In the genomic region with DNA sequence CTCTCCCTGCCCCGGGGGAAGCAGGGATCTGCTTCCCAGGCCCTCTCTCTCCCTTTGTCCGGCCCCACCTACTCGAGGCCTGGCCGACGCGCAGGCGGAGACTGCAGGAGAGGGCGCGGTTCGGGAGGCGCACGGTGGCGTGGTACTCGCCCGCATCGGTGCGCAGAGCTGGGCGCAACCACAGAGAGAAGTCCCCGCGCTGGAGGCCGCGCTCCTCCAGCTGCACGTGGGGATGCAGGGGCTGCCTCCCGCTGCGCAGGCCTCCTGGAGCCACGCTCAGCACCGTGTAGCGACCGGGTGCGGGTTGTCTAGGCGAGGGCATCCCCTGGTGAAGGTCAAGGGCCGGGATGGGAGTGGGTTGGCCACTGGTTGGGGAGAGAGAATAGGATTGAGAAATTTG, we compare ENCODE assay signal across 8 mouse cellular contexts. TPM values are rescaled to one million over a fixed set of nuclear protein-coding genes. Genes with fewer than 3 reads are reported as not detected.
DNase-seq lines count a peak whose midpoint lies in the region; ATAC-seq and TF ChIP-seq lines count a peak whose summit lies in the region.

No protein-coding gene starts in this region.

- H3K27ac ChIP-seq in kidney, postnatal 0 days: no peak overlapping the region
- no peak overlapping the region for H3K27ac ChIP-seq in embryonic facial prominence, embryonic 13.5 days
- H3K27ac ChIP-seq in hindbrain, postnatal 0 days: no peak overlapping the region
- H3K27ac ChIP-seq in neural tube, embryonic 13.5 days (replicated peaks): peak overlapping the region; percentile 33; the same call in 1 of the 2 replicates
- H3K27ac ChIP-seq in lung, postnatal 0 days (ENCODE audit: low read length): no peak overlapping the region

- no peak for TF ChIP-seq EP300 in lung, postnatal 0 days (IDR thresholded peaks at IDR 0.05)

- TF ChIP-seq CTCF in kidney, postnatal 0 days (IDR thresholded peaks at IDR 0.05; ENCODE audit: low read depth): no peak
- no peak for TF ChIP-seq CTCF in hindbrain, postnatal 0 days (IDR thresholded peaks at IDR 0.05; ENCODE audit: low read depth)
- no peak for TF ChIP-seq CTCF in lung, postnatal 0 days (IDR thresholded peaks at IDR 0.05)

- H3K4me1 ChIP-seq in kidney, postnatal 0 days (replicated peaks; ENCODE audit: insufficient read depth, low read length): peaks cover 16% of the 10 kb centered on the region
- H3K4me1 ChIP-seq in embryonic facial prominence, embryonic 13.5 days: peaks cover 44% of the 10 kb centered on the region
- H3K4me1 ChIP-seq in hindbrain, postnatal 0 days (ENCODE audit: insufficient read depth, low read length): peaks cover 13% of the 10 kb centered on the region
- H3K4me1 ChIP-seq in neural tube, embryonic 13.5 days (replicated peaks): peaks cover 50% of the 10 kb centered on the region
- peaks cover 5% of the 10 kb centered on the region; the same call in 1 of the 2 replicates for H3K4me1 ChIP-seq in lung, postnatal 0 days (ENCODE audit: insufficient read depth, low read depth, low read length)

- peaks cover 19% of the 10 kb centered on the region for H3K36me3 ChIP-seq in kidney, postnatal 0 days (ENCODE audit: insufficient read depth, low read length)
- peaks cover 27% of the 10 kb centered on the region for H3K36me3 ChIP-seq in embryonic facial prominence, embryonic 13.5 days
- peaks cover 13% of the 10 kb centered on the region for H3K36me3 ChIP-seq in hindbrain, postnatal 0 days (ENCODE audit: insufficient read depth, low read length)
- peaks cover 35% of the 10 kb centered on the region for H3K36me3 ChIP-seq in neural tube, embryonic 13.5 days
- H3K36me3 ChIP-seq in lung, postnatal 0 days (ENCODE audit: insufficient read depth, low read length): peaks cover 9% of the 10 kb centered on the region; the same call in 1 of the 2 replicates

- H3K9me3 ChIP-seq in kidney, postnatal 0 days (replicated peaks; ENCODE audit: low read length): no peaks in the 10 kb centered on the region
- no peaks in the 10 kb centered on the region for H3K9me3 ChIP-seq in embryonic facial prominence, embryonic 13.5 days
- no peaks in the 10 kb centered on the region for H3K9me3 ChIP-seq in hindbrain, postnatal 0 days (ENCODE audit: low read length)
- H3K9me3 ChIP-seq in neural tube, embryonic 13.5 days: no peaks in the 10 kb centered on the region
- H3K9me3 ChIP-seq in lung, postnatal 0 days (ENCODE audit: low read length): no peaks in the 10 kb centered on the region

- ATAC-seq in kidney, postnatal 0 days (replicated peaks; ENCODE audit: low FRiP score, low read depth): 0 out of 2 replicates have a peak, but pooled peaks have one; percentile 15
- ATAC-seq in embryonic facial prominence, embryonic 13.5 days (ENCODE audit: insufficient number of reproducible peaks, insufficient read depth, low FRiP score, low TSS enrichment, low read depth): 0 out of 2 replicates have a peak, but pooled peaks have one; percentile 28
- no peak for ATAC-seq in hindbrain, postnatal 0 days
- ATAC-seq in neural tube, embryonic 13.5 days (ENCODE audit: low read depth): peak; percentile 7; the same call in 1 of the 2 replicates
- ATAC-seq in lung, postnatal 0 days: no peak

- H3K4me2 ChIP-seq in kidney, postnatal 0 days (ENCODE audit: low read length): peak overlapping the region; percentile 37
- H3K4me2 ChIP-seq in embryonic facial prominence, embryonic 13.5 days: peak overlapping the region; percentile 57
- H3K4me2 ChIP-seq in hindbrain, postnatal 0 days (ENCODE audit: low read depth, low read length): peak overlapping the region; percentile 37; the same call in 1 of the 2 replicates
- peak overlapping the region; percentile 48 for H3K4me2 ChIP-seq in neural tube, embryonic 13.5 days
- no peak overlapping the region; the same call in 1 of the 2 replicates for H3K4me2 ChIP-seq in lung, postnatal 0 days (replicated peaks; ENCODE audit: low read depth, low read length)

- H3K4me3 ChIP-seq in kidney, postnatal 0 days (replicated peaks; ENCODE audit: low read depth, low read length): no peak overlapping the region
- H3K4me3 ChIP-seq in embryonic facial prominence, embryonic 13.5 days: peak overlapping the region; percentile 26
- H3K4me3 ChIP-seq in hindbrain, postnatal 0 days (ENCODE audit: low read length): peak overlapping the region; percentile 6; the same call in 1 of the 2 replicates
- 0 out of 2 replicates have a peak overlapping the region, but pooled peaks have one; percentile 5 for H3K4me3 ChIP-seq in neural tube, embryonic 13.5 days
- H3K4me3 ChIP-seq in lung, postnatal 0 days (ENCODE audit: low read depth, low read length): no peak overlapping the region

- H3K9ac ChIP-seq in kidney, postnatal 0 days (ENCODE audit: low read depth, low read length): 0 out of 2 replicates have a peak overlapping the region, but pooled peaks have one; percentile 1
- peak overlapping the region; percentile 66 for H3K9ac ChIP-seq in embryonic facial prominence, embryonic 13.5 days
- H3K9ac ChIP-seq in hindbrain, postnatal 0 days (replicated peaks; ENCODE audit: low read length): peak overlapping the region; percentile 28; the same call in 1 of the 2 replicates
- H3K9ac ChIP-seq in neural tube, embryonic 13.5 days: peak overlapping the region; percentile 67
- no peak overlapping the region for H3K9ac ChIP-seq in lung, postnatal 0 days (replicated peaks; ENCODE audit: low read depth)

- no peak for DNase-seq in kidney, postnatal 0 days (ENCODE audit: low spot score)
- DNase-seq in kidney, postnatal 36 days: no peak
- peak; percentile 32 for DNase-seq in hindbrain, postnatal 0 days (ENCODE audit: low spot score)
- no peak for DNase-seq in gastrocnemius, postnatal 4 days (ENCODE audit: low spot score in 2 of 2)
- no peak for DNase-seq in lung, postnatal 0 days (ENCODE audit: low spot score)
- DNase-seq in frontal cortex, adult 2 months (ENCODE audit: extremely low spot score in 1 of 2, low spot score in 1 of 2): no peak

- 5% methylated on average over 32 of the region's 32 CpGs for WGBS in kidney, postnatal 0 days
- 4% methylated on average over 32 of the region's 32 CpGs for WGBS in embryonic facial prominence, embryonic 13.5 days
- 6% methylated on average over 32 of the region's 32 CpGs for WGBS in hindbrain, postnatal 0 days
- 5% methylated on average over 32 of the region's 32 CpGs for WGBS in neural tube, embryonic 13.5 days
- WGBS in lung, postnatal 0 days: 13% methylated on average over 25 of the region's 32 CpGs

- H3K27me3 ChIP-seq in kidney, postnatal 0 days (ENCODE audit: insufficient read depth, low read length): no peaks in the 10 kb centered on the region
- peaks cover 17% of the 10 kb centered on the region for H3K27me3 ChIP-seq in embryonic facial prominence, embryonic 13.5 days
- H3K27me3 ChIP-seq in hindbrain, postnatal 0 days (ENCODE audit: insufficient read depth, low read length): no peaks in the 10 kb centered on the region
- no peaks in the 10 kb centered on the region for H3K27me3 ChIP-seq in neural tube, embryonic 13.5 days
- no peaks in the 10 kb centered on the region for H3K27me3 ChIP-seq in lung, postnatal 0 days (replicated peaks; ENCODE audit: insufficient read depth, low read length)

RNA-seq across cellular contexts. Expression of a gene that starts 1.5 kb away (rescaled TPM):
- polyA plus RNA-seq in kidney, postnatal 0 days (2015; fragmentation: Nextera tagmentation; extraction: Ambion mirVana): 2.5 and 2.9 TPM in 2 replicates
- polyA plus RNA-seq in embryonic facial prominence, embryonic 13.5 days (2015; fragmentation: Nextera tagmentation; extraction: Ambion mirVana): 2.9 and 3.7 TPM in 2 replicates
- total RNA-seq in hindbrain, postnatal 0 days (2014; rRNA removed): 1.8 and 2.2 TPM in 2 replicates
- polyA plus RNA-seq in hindbrain, postnatal 0 days (2015; fragmentation: Nextera tagmentation; extraction: Ambion mirVana): 3.3 and 3.6 TPM in 2 replicates
- 2.2 and 3.2 TPM in 2 replicates for polyA plus RNA-seq in neural tube, embryonic 13.5 days (2015; fragmentation: Nextera tagmentation; extraction: Ambion mirVana)
- total RNA-seq in gastrocnemius, postnatal 4 days (2021): 1 to 10 TPM; 1.1 to 1.2 TPM
- 2.3 TPM in 2 replicates for polyA plus RNA-seq in lung, postnatal 0 days (2015; fragmentation: Nextera tagmentation; extraction: Ambion mirVana)
- polyA plus RNA-seq in frontal cortex, adult 2 months (2012; rRNA removed): 5.9 and 6.0 TPM in 2 replicates

RNA-seq across cellular contexts. Expression of a gene that starts 9.9 kb away (rescaled TPM):
- 359 and 399 TPM in 2 replicates for polyA plus RNA-seq in kidney, postnatal 0 days (2015; fragmentation: Nextera tagmentation; extraction: Ambion mirVana)
- polyA plus RNA-seq in embryonic facial prominence, embryonic 13.5 days (2015; fragmentation: Nextera tagmentation; extraction: Ambion mirVana): 327 and 349 TPM in 2 replicates
- total RNA-seq in hindbrain, postnatal 0 days (2014; rRNA removed): 913 and 1,024 TPM in 2 replicates
- polyA plus RNA-seq in hindbrain, postnatal 0 days (2015; fragmentation: Nextera tagmentation; extraction: Ambion mirVana): 767 and 773 TPM in 2 replicates
- 797 TPM in 2 replicates for polyA plus RNA-seq in neural tube, embryonic 13.5 days (2015; fragmentation: Nextera tagmentation; extraction: Ambion mirVana)
- 100 to 1,000 TPM; 395 to 409 TPM for total RNA-seq in gastrocnemius, postnatal 4 days (2021)
- 533 and 563 TPM in 2 replicates for polyA plus RNA-seq in lung, postnatal 0 days (2015; fragmentation: Nextera tagmentation; extraction: Ambion mirVana)
- 1,541 and 1,645 TPM in 2 replicates for polyA plus RNA-seq in frontal cortex, adult 2 months (2012; rRNA removed)

RNA-seq across cellular contexts. Expression of a gene that starts 21.2 kb away (rescaled TPM):
- polyA plus RNA-seq in kidney, postnatal 0 days (2015; fragmentation: Nextera tagmentation; extraction: Ambion mirVana): 348 and 352 TPM in 2 replicates
- polyA plus RNA-seq in embryonic facial prominence, embryonic 13.5 days (2015; fragmentation: Nextera tagmentation; extraction: Ambion mirVana): 342 and 360 TPM in 2 replicates
- total RNA-seq in hindbrain, postnatal 0 days (2014; rRNA removed): 639 and 964 TPM in 2 replicates
- 618 and 628 TPM in 2 replicates for polyA plus RNA-seq in hindbrain, postnatal 0 days (2015; fragmentation: Nextera tagmentation; extraction: Ambion mirVana)
- polyA plus RNA-seq in neural tube, embryonic 13.5 days (2015; fragmentation: Nextera tagmentation; extraction: Ambion mirVana): 535 and 552 TPM in 2 replicates
- total RNA-seq in gastrocnemius, postnatal 4 days (2021): 100 to 1,000 TPM; 236 to 238 TPM
- 289 and 300 TPM in 2 replicates for polyA plus RNA-seq in lung, postnatal 0 days (2015; fragmentation: Nextera tagmentation; extraction: Ambion mirVana)
- 689 and 754 TPM in 2 replicates for polyA plus RNA-seq in frontal cortex, adult 2 months (2012; rRNA removed)

RNA-seq across cellular contexts. Expression of a gene that starts 22.0 kb away (rescaled TPM):
- polyA plus RNA-seq in kidney, postnatal 0 days (2015; fragmentation: Nextera tagmentation; extraction: Ambion mirVana): 0.24 and 0.28 TPM in 2 replicates
- polyA plus RNA-seq in embryonic facial prominence, embryonic 13.5 days (2015; fragmentation: Nextera tagmentation; extraction: Ambion mirVana): 0.37 TPM in 1 of 2 replicates, not detected in the other
- total RNA-seq in hindbrain, postnatal 0 days (2014; rRNA removed): 0.05 TPM in 1 of 2 replicates, not detected in the other
- 0.13 and 0.18 TPM in 2 replicates for polyA plus RNA-seq in hindbrain, postnatal 0 days (2015; fragmentation: Nextera tagmentation; extraction: Ambion mirVana)
- polyA plus RNA-seq in neural tube, embryonic 13.5 days (2015; fragmentation: Nextera tagmentation; extraction: Ambion mirVana): 0.21 TPM in 1 of 2 replicates, not detected in the other
- total RNA-seq in gastrocnemius, postnatal 4 days (2021): 1 to 10 TPM; 1.4 to 1.7 TPM
- polyA plus RNA-seq in lung, postnatal 0 days (2015; fragmentation: Nextera tagmentation; extraction: Ambion mirVana): 0.07 and 0.10 TPM in 2 replicates
- polyA plus RNA-seq in frontal cortex, adult 2 months (2012; rRNA removed): 0.64 and 1.3 TPM in 2 replicates

RNA-seq across cellular contexts. Expression of a gene that starts 46.2 kb away (rescaled TPM):
- 1.5 and 2.2 TPM in 2 replicates for polyA plus RNA-seq in kidney, postnatal 0 days (2015; fragmentation: Nextera tagmentation; extraction: Ambion mirVana)
- polyA plus RNA-seq in embryonic facial prominence, embryonic 13.5 days (2015; fragmentation: Nextera tagmentation; extraction: Ambion mirVana): 2.0 and 2.4 TPM in 2 replicates
- 193 and 194 TPM in 2 replicates for total RNA-seq in hindbrain, postnatal 0 days (2014; rRNA removed)
- 30.1 and 31.9 TPM in 2 replicates for polyA plus RNA-seq in hindbrain, postnatal 0 days (2015; fragmentation: Nextera tagmentation; extraction: Ambion mirVana)
- polyA plus RNA-seq in neural tube, embryonic 13.5 days (2015; fragmentation: Nextera tagmentation; extraction: Ambion mirVana): 21.2 and 22.4 TPM in 2 replicates
- 1 to 10 TPM; 1.2 to 1.3 TPM for total RNA-seq in gastrocnemius, postnatal 4 days (2021)
- 0.20 and 0.26 TPM in 2 replicates for polyA plus RNA-seq in lung, postnatal 0 days (2015; fragmentation: Nextera tagmentation; extraction: Ambion mirVana)
- polyA plus RNA-seq in frontal cortex, adult 2 months (2012; rRNA removed): 190 and 200 TPM in 2 replicates

Comparison
In these comparisons a context has a peak if more than half of its experiments do, and no peak if none do; other contexts are left out.
1. ATAC-seq: peak in kidney, postnatal 0 days (single experiment), embryonic facial prominence, embryonic 13.5 days (single experiment) and neural tube, embryonic 13.5 days (single experiment); none in hindbrain, postnatal 0 days (single experiment) and lung, postnatal 0 days (single experiment).
2. H3K4me3 ChIP-seq: peak in embryonic facial prominence, embryonic 13.5 days (single experiment), hindbrain, postnatal 0 days (single experiment) and neural tube, embryonic 13.5 days (single experiment); none in kidney, postnatal 0 days (single experiment) and lung, postnatal 0 days (single experiment).